Comparison of ENCODE assay signal across 10 mouse cellular contexts in the genomic region with DNA sequence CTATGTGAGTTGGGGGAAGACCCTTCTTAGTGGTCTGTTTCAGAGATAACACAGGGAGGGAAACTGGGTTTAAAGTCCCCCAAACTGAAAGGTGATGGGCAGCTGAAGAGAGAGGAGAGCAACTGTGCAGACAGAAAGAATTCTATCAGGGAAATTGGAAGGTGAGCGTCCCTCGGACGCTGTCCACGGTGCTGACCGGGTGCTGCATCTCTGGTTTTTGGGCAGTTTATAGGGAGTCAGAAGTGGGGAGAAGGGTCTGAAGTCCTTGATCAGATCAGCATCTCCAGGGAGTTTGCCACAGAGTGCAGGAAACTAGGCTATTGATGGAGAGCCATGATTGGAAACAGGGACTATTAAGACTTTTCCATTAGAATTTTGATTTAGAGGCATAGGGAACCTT. TPM values are rescaled to one million over a fixed set of nuclear protein-coding genes. Genes with fewer than 3 reads are reported as not detected.
DNase-seq lines count a peak whose midpoint lies in the region; ATAC-seq lines count a peak whose summit lies in the region.
"Had no signal": no experiment of that assay in that cellular context is flagged by ENCODE, and none has a peak within 500 bp of the region (broad histone marks: within the 10 kb centered on the region; RNA-seq: fewer than 3 reads in every experiment).

No protein-coding gene starts in this region.

- H3K4me1 ChIP-seq in liver, embryonic 12.5 days = no peaks in the 10 kb centered on the region
- H3K4me1 ChIP-seq in limb, embryonic 11.5 days (ENCODE audit: control insufficient read depth, insufficient read depth, low read length) = no peaks in the 10 kb centered on the region
- H3K4me1 ChIP-seq: lung, embryonic 15.5 days had no signal

- DNase-seq in liver (peak; percentile 10), ES-CJ7 (ENCODE audit: low read depth, low spot score) (peak; percentile 36)
- peak; percentile 6 to 30 for DNase-seq in adrenal gland, adult 18-20 months (ENCODE audit: low spot score in 2 of 2)
- peak; percentile 82 for DNase-seq in limb, embryonic 11.5 days (ENCODE audit: low spot score)
- no peak for DNase-seq in layer of hippocampus, postnatal 36 days
- DNase-seq in cerebellum, adult 11-12 months = no peak
- no peak for DNase-seq in cerebellum, postnatal 4 days (ENCODE audit: low spot score in 2 of 2)
- DNase-seq: gastrocnemius, postnatal 25 days had no signal

- H3K9ac ChIP-seq in liver, embryonic 12.5 days = no peak overlapping the region
- no peak overlapping the region for H3K9ac ChIP-seq in limb, embryonic 11.5 days (ENCODE audit: low read length)
- H3K9ac ChIP-seq: lung, embryonic 15.5 days had no signal

- ATAC-seq in liver, embryonic 12.5 days = no peak
- no peak for ATAC-seq in limb, embryonic 11.5 days (ENCODE audit: insufficient number of reproducible peaks, low FRiP score, low TSS enrichment, low read depth)

- H3K27me3 ChIP-seq in liver, embryonic 12.5 days (replicated peaks) = 0 out of 2 replicates have a peak, but pooled peaks cover 4% of the 10 kb centered on the region
- H3K27me3 ChIP-seq in limb, embryonic 11.5 days (ENCODE audit: control insufficient read depth, insufficient read depth, low read length) = no peaks in the 10 kb centered on the region
- H3K27me3 ChIP-seq: lung, embryonic 15.5 days had no signal

- WGBS in liver, embryonic 12.5 days (ENCODE audit: insufficient replicate concordance) = 7% methylated on average over 5 of the region's 5 CpGs
- WGBS in limb, embryonic 11.5 days = 3% methylated on average over 5 of the region's 5 CpGs

- H3K36me3 ChIP-seq in liver, embryonic 12.5 days = no peaks in the 10 kb centered on the region
- H3K36me3 ChIP-seq in limb, embryonic 11.5 days (ENCODE audit: control insufficient read depth, insufficient read depth, low read length) = no peaks in the 10 kb centered on the region
- H3K36me3 ChIP-seq: lung, embryonic 15.5 days had no signal

- no peaks in the 10 kb centered on the region for H3K9me3 ChIP-seq in liver, embryonic 12.5 days (replicated peaks)
- no peaks in the 10 kb centered on the region for H3K9me3 ChIP-seq in limb, embryonic 11.5 days (ENCODE audit: control insufficient read depth, low read length)
- H3K9me3 ChIP-seq: lung, embryonic 15.5 days had no signal

- no peak overlapping the region for H3K27ac ChIP-seq in liver, embryonic 12.5 days
- H3K27ac ChIP-seq in limb, embryonic 11.5 days (replicated peaks; ENCODE audit: low read depth, low read length) = no peak overlapping the region
- H3K27ac ChIP-seq: lung, embryonic 15.5 days had no signal

- H3K4me3 ChIP-seq in liver, embryonic 12.5 days = no peak overlapping the region
- no peak overlapping the region for H3K4me3 ChIP-seq in limb, embryonic 11.5 days (ENCODE audit: low read depth, low read length)
- H3K4me3 ChIP-seq: lung, embryonic 15.5 days had no signal

- H3K4me2 ChIP-seq in liver, embryonic 12.5 days = no peak overlapping the region
- no peak overlapping the region for H3K4me2 ChIP-seq in limb, embryonic 11.5 days (ENCODE audit: low read depth, severe bottlenecking)
- H3K4me2 ChIP-seq: lung, embryonic 15.5 days had no signal

RNA-seq across cellular contexts. Expression of a gene that starts 0.7 kb away (rescaled TPM):
- not detected in 2 replicates for polyA plus RNA-seq in liver, embryonic 12.5 days (2016; fragmentation: Nextera tagmentation; extraction: Ambion mirVana)
- not detected for total RNA-seq in adrenal gland, adult 18-20 months (2021)
- polyA plus RNA-seq in limb, embryonic 11.5 days (2014; fragmentation: Nextera tagmentation; extraction: Ambion mirVana) = not detected in 2 replicates
- not detected for total RNA-seq in layer of hippocampus, postnatal 36 days (2021)
- total RNA-seq: gastrocnemius, postnatal 25 days had no signal
- polyA plus RNA-seq: lung, embryonic 15.5 days had no signal

RNA-seq across cellular contexts. Expression of a gene that starts 41.6 kb away (rescaled TPM):
- polyA plus RNA-seq in liver, embryonic 12.5 days (2016; fragmentation: Nextera tagmentation; extraction: Ambion mirVana) = 0.61 and 0.86 TPM in 2 replicates
- 1 to 10 TPM; 1.4 to 1.9 TPM for total RNA-seq in adrenal gland, adult 18-20 months (2021)
- 10.8 and 13.9 TPM in 2 replicates for polyA plus RNA-seq in limb, embryonic 11.5 days (2014; fragmentation: Nextera tagmentation; extraction: Ambion mirVana)
- total RNA-seq in layer of hippocampus, postnatal 36 days (2021) = 10 to 100 TPM; 52.2 to 55.2 TPM

RNA-seq across cellular contexts. Expression of a gene that starts 45.8 kb away (rescaled TPM):
- polyA plus RNA-seq in liver, embryonic 12.5 days (2016; fragmentation: Nextera tagmentation; extraction: Ambion mirVana) = 61.0 TPM in 2 replicates
- 10 to 100 TPM; 77.9 to 91.3 TPM for total RNA-seq in adrenal gland, adult 18-20 months (2021)
- polyA plus RNA-seq in limb, embryonic 11.5 days (2014; fragmentation: Nextera tagmentation; extraction: Ambion mirVana) = 148 and 149 TPM in 2 replicates
- total RNA-seq in layer of hippocampus, postnatal 36 days (2021) = 10 to 100 TPM; 32.5 to 35.9 TPM

Comparison
In these comparisons a context has a peak if more than half of its experiments do, and no peak if none do; other contexts are left out.
1. DNase-seq: peak in liver (single experiment), ES-CJ7 (single experiment), adrenal gland, adult 18-20 months (2 of 2) and limb, embryonic 11.5 days (single experiment); none in layer of hippocampus, postnatal 36 days (0 of 2), cerebellum, adult 11-12 months (single experiment) and cerebellum, postnatal 4 days (0 of 2).
2. RNA of a gene that starts 41.6 kb away (total RNA-seq): 52.2 to 55.2 TPM in layer of hippocampus, postnatal 36 days; 1.4 to 1.9 TPM in adrenal gland, adult 18-20 months; every median in the first group is over 10 times any median in the second.